ENCODE assay signal across 22 mouse cellular contexts in the genomic region with DNA sequence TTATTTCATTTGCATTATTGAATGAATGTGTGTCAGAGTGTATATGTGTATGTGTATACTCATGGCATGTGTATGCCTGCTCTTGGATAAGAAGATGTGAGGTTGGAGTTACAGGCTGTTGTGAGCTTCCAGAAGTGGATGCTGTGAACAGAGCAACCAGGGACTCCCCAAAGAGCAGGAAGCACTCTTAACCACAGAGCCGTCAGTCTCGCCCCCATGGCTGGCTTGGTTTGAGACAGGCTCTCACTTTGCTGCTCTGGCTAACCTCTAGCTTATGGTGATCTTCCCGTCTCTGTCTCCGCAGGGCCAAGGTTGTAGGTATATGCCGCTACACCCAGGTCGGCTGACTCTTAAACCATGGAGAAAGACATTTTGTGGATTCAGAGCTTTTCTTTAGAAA. TPM values are rescaled to one million over a fixed set of nuclear protein-coding genes. Genes with fewer than 3 reads are reported as not detected.
DNase-seq lines count a peak whose midpoint lies in the region; ATAC-seq and TF ChIP-seq lines count a peak whose summit lies in the region.
"Had no signal": no experiment of that assay in that cellular context is flagged by ENCODE, and none has a peak within 500 bp of the region (broad histone marks: within the 10 kb centered on the region; RNA-seq: fewer than 3 reads in every experiment).

No protein-coding gene starts in this region.

- no peaks in the 10 kb centered on the region for H3K9me3 ChIP-seq in limb, embryonic 10.5 days (replicated peaks)
- H3K9me3 ChIP-seq: G1E had no signal

- DNase-seq in natural killer cell, adult 2 months (ENCODE audit: low spot score in 2 of 2), result peak; percentile 34 to 55
- DNase-seq in cerebellum, postnatal 14 days, result no peak
- DNase-seq in right cerebral cortex, postnatal 36 days (ENCODE audit: low spot score in 2 of 2), result no peak
- no peak for DNase-seq in limb, embryonic 10.5 days (ENCODE audit: low spot score)
- DNase-seq in kidney, adult 2 months, result no peak
- DNase-seq: adrenal gland, adult 2 months; adrenal gland, adult 8-10 months; adrenal gland, postnatal 10 days; adrenal gland, postnatal 14 days; adrenal gland, postnatal 25 days; adrenal gland, postnatal 36 days; B cell, adult 2 months; cerebellum, adult 11 months; cerebellum, adult 11-12 months had no signal

- no peak for TF ChIP-seq CTCF in kidney, adult 2 months (conservative IDR thresholded peaks at IDR 0.05; ENCODE audit: insufficient read depth, insufficient read length, low read depth, low read length)

- no peak for TF ChIP-seq POLR2A in kidney, adult 2 months (IDR thresholded peaks at IDR 0.05; ENCODE audit: low read depth, low read length)

- ATAC-seq in common myeloid progenitor, adult 5-6 weeks (replicated peaks; ENCODE audit: low read depth, poor library complexity, severe bottlenecking), result peak; percentile 84
- ATAC-seq in hematopoietic stem cell, adult 5-6 weeks (replicated peaks in 1 of 2; ENCODE audit: insufficient read depth in 1 of 2, low FRiP score in 2 of 2, low TSS enrichment in 1 of 2, low read depth in 1 of 2, poor library complexity in 2 of 2, severe bottlenecking in 2 of 2), result peak; percentile 59 to 71
- peak; percentile 28; the same call in 1 of the 2 replicates for ATAC-seq in megakaryocyte progenitor cell, adult 5-6 weeks (replicated peaks; ENCODE audit: poor library complexity)
- ATAC-seq: activated CD4-positive, CD25-positive, alpha-beta regulatory T cell, adult 4 months; CD4-positive, CD25-positive, alpha-beta regulatory T cell, adult 4 months; Patski had no signal

- WGBS in limb, embryonic 10.5 days, result 90% methylated on average over 6 of the region's 6 CpGs
- WGBS in kidney, adult 2 months, result 92% methylated on average over 6 of the region's 6 CpGs

- H3K4me3 ChIP-seq in limb, embryonic 10.5 days, result no peak overlapping the region
- H3K4me3 ChIP-seq in kidney, adult 2 months (ENCODE audit: insufficient read depth, low read depth, low read length), result no peak overlapping the region

- H3K36me3 ChIP-seq in limb, embryonic 10.5 days, result peaks cover 61% of the 10 kb centered on the region
- peaks cover 5% of the 10 kb centered on the region for H3K36me3 ChIP-seq in kidney, adult 2 months (ENCODE audit: control insufficient read depth, insufficient read depth, low read length)

- no peaks in the 10 kb centered on the region for H3K27me3 ChIP-seq in limb, embryonic 10.5 days (ENCODE audit: low read depth, poor library complexity, severe bottlenecking)
- no peaks in the 10 kb centered on the region for H3K27me3 ChIP-seq in kidney, adult 2 months (replicated peaks; ENCODE audit: control insufficient read depth, insufficient read depth, low read length)
- H3K27me3 ChIP-seq: CH12.LX, Patski had no signal

- no peak overlapping the region for H3K27ac ChIP-seq in limb, embryonic 10.5 days
- H3K27ac ChIP-seq in kidney, adult 2 months (ENCODE audit: insufficient read depth, low read depth, low read length), result no peak overlapping the region

- H3K4me1 ChIP-seq in limb, embryonic 10.5 days, result no peaks in the 10 kb centered on the region
- H3K4me1 ChIP-seq in kidney, adult 2 months (ENCODE audit: control insufficient read depth, insufficient read depth, low read length), result no peaks in the 10 kb centered on the region

RNA-seq across cellular contexts. Expression of gene Commd7, which starts 14.1 kb away (rescaled TPM):
- 28.0 and 33.3 TPM in 2 replicates for total RNA-seq in common myeloid progenitor, adult 5-6 weeks (2017)
- 37.0 and 55.8 TPM in 2 replicates for total RNA-seq in hematopoietic stem cell, adult 5-6 weeks (2017)
- 37.2 and 45.9 TPM in 2 replicates for total RNA-seq in megakaryocyte progenitor cell, adult 5-6 weeks (2015)
- total RNA-seq in megakaryocyte progenitor cell, adult 5-6 weeks (2017), result 32.2 and 43.8 TPM in 2 replicates
- polyA plus RNA-seq in limb, embryonic 10.5 days (2016; fragmentation: Nextera tagmentation; extraction: Ambion mirVana), result 73.9 and 74.4 TPM in 2 replicates
- polyA plus RNA-seq in kidney, adult 2 months (2012; rRNA removed), result 14.5 and 22.3 TPM in 2 replicates

RNA-seq across cellular contexts. Expression of gene Dnmt3b, which starts 30.8 kb away (rescaled TPM):
- 28.5 and 29.9 TPM in 2 replicates for total RNA-seq in common myeloid progenitor, adult 5-6 weeks (2017)
- total RNA-seq in hematopoietic stem cell, adult 5-6 weeks (2017), result 41.4 and 43.8 TPM in 2 replicates
- 15.0 and 17.8 TPM in 2 replicates for total RNA-seq in megakaryocyte progenitor cell, adult 5-6 weeks (2015)
- 15.2 and 16.7 TPM in 2 replicates for total RNA-seq in megakaryocyte progenitor cell, adult 5-6 weeks (2017)
- polyA plus RNA-seq in limb, embryonic 10.5 days (2016; fragmentation: Nextera tagmentation; extraction: Ambion mirVana), result 26.1 and 26.2 TPM in 2 replicates
- 1.3 and 1.7 TPM in 2 replicates for polyA plus RNA-seq in kidney, adult 2 months (2012; rRNA removed)

Comparison
In these comparisons a context has a peak if more than half of its experiments do, and no peak if none do; other contexts are left out.
1. ATAC-seq: peak in every context shown above with its lines; median percentile 84 in common myeloid progenitor, adult 5-6 weeks; 65 in hematopoietic stem cell, adult 5-6 weeks; 28 in megakaryocyte progenitor cell, adult 5-6 weeks.
2. DNase-seq: peak in natural killer cell, adult 2 months (2 of 2); none in cerebellum, postnatal 14 days (0 of 2), right cerebral cortex, postnatal 36 days (0 of 2), limb, embryonic 10.5 days (single experiment) and kidney, adult 2 months (single experiment).